Mouse (Mus musculus) inflammation-experienced regulatory T-cells, adult 6 months (primary cell): ENCODE measurements around the gene Sod1. TPM values are rescaled to one million over a fixed set of nuclear protein-coding genes. Genes with fewer than 3 reads are reported as not detected.

Source experiments
- ATAC-seq: one replicate; pipeline ENCODE4 v1.8.0; 2017
- polyA plus RNA-seq, 3 experiments: library from polyadenylated mRNA; unstranded; fragments of 100-300 nt; shearing (Covaris generic); gene quantifications; one replicate each; pipeline ENCODE4 v1.2.1; 2017

The Sod1 gene
- polyA plus RNA-seq, 3 experiments from 2014 or later: 1,261 to 1,407 (median 1,324) TPM

- no peak for ATAC-seq
Observed at GRCm38 (mm10) chr16:90259623-90260022, 39.1 kb downstream of the Sod1 start.

GRCm38 (mm10) chr16:90260097-90260496 is 39.5 kb downstream of the Sod1 start:
- ATAC-seq: no peak

GRCm38 (mm10) chr16:90261791-90262190 is 41.2 kb downstream of the Sod1 start:
- ATAC-seq: no peak

- ATAC-seq: no peak
Observed at GRCm38 (mm10) chr16:90264021-90264420, 43.5 kb downstream of the Sod1 start.

- ATAC-seq: no peak
Observed at GRCm38 (mm10) chr16:90265106-90265505, 44.6 kb downstream of the Sod1 start.

- no peak for ATAC-seq
Observed at GRCm38 (mm10) chr16:90266581-90266980, 46.0 kb downstream of the Sod1 start.

GRCm38 (mm10) chr16:90275521-90275920 is 55.0 kb downstream of the Sod1 start:
- ATAC-seq: no peak

Other genes starting within 250 kb of the Sod1 start
- 10 to 100 TPM; 31.4 to 71.7 (median 56.0) TPM for gene Tiam1, start 77.0 kb upstream of the Sod1 start, polyA plus RNA-seq
- gene Scaf4, start 63.7 kb downstream of the Sod1 start, polyA plus RNA-seq: 10 to 100 TPM in 1 of 3 experiments, 1 to 10 TPM in 2; 7.7 to 13.8 (median 9.6) TPM
- under 1 TPM in 1 of 3 experiments, not detected in 2; 0.43 TPM for gene Hunk, start 165.3 kb downstream of the Sod1 start, polyA plus RNA-seq